Mouse (Mus musculus) cortical plate, adult 2 months (tissue): ENCODE measurements around the gene 6430531B16Rik. TPM values are rescaled to one million over a fixed set of nuclear protein-coding genes. Genes with fewer than 3 reads are reported as not detected.

Source experiments
- H3K27ac ChIP-seq: fragments of 200-500 bp; 2 replicates; pipeline ENCODE4 v1.5.1; 2012; ENCODE audit warnings: low read length, control low read depth, inconsistent platforms; ENCODE audit not compliant: insufficient read depth
- H3K4me1 ChIP-seq: fragments of 200-500 bp; 2 replicates; pipeline ENCODE4 v1.6.1; 2011; ENCODE audit warnings: low read length; ENCODE audit not compliant: control insufficient read depth, insufficient read depth
- H3K4me3 ChIP-seq: fragments of 200-500 bp; 2 replicates; pipeline ENCODE4 v1.5.1; 2011; ENCODE audit warnings: mild to moderate bottlenecking, low read length, control low read depth; ENCODE audit not compliant: insufficient read depth
- CTCF ChIP-seq: fragments of 200-500 bp; IDR thresholded peaks from 2 replicates; pipeline ENCODE4 v1.5.1; 2011; ENCODE audit warnings: mild to moderate bottlenecking, control low read depth, low read length; ENCODE audit not compliant: insufficient read depth; ENCODE audit errors: extremely low read depth
- POLR2A ChIP-seq: fragments of 200-500 bp; IDR thresholded peaks from 2 replicates; pipeline ENCODE4 v1.6.1; 2011; ENCODE audit warnings: mild to moderate bottlenecking, low read length, control low read depth; ENCODE audit not compliant: insufficient read depth; ENCODE audit errors: extremely low read depth
- polyA plus RNA-seq: library from polyadenylated mRNA; depleted of rRNA; stranded (reverse); fragments of >200 nt; gene quantifications from 2 replicates; pipeline ENCODE4 v1.2.3, GENCODE M21; 2012

The 6430531B16Rik gene
- polyA plus RNA-seq, 1 experiment: 1.3 TPM

DNA sequence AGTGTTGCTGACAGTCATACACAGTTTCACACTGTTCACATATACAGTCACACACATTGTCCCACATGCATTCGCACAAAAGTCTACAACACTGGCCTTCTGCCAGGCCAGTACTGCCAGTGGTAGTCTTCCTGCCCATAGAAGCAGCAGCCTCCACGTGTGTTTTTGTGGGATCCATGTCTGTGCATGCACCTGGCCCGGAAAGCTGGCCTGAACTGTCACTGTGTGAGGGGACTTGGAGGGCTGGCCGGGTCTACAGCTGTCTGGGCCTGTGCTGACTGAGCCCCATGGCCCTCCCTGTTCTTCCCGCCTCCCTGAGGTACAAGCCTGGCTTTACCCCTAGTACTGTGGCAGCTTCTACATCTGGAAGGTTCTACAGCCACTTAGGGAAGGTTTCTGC, 7.6 kb downstream of the 6430531B16Rik start:
- TF ChIP-seq POLR2A: no peak
- no peak for TF ChIP-seq CTCF
- Histone ChIP-seq H3K27ac (no peak overlapping the region), H3K4me1 (no peaks in the 10 kb centered on the region), H3K4me3 (no peak overlapping the region)

DNA sequence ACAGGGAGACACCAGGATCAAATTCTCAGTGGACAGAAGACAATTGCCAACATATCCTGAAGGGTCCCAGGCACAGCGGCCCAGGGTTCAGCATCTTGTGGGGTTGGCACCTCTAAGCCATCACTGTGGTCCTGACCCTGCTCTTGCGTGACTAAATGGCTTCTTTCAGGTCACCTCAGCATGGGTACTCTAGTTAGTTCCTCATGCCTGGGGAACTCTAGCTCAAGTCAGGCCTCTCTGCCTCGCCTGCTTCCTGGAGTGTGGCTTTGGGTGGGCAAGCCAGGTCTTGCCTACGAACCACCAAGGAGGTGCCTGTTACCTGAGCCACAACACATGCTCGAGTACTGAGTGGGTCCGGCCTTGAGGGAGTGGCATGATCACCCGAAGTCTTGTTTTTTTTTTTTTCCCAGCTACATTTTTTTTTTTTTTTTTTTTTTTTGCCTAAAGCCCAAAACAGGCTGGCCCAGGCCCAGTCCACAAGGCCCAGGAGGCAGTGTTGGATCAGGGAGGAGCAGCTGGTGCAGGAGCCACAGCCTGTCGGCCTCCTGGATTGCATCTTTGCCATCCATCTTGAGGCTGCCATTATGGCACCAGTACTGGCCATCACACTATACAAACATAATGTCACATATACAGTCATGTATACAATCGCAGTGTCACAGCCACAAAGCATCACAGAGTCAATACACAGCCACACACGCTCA, 8.2 kb downstream of the 6430531B16Rik start:
- TF ChIP-seq CTCF: no peak
- TF ChIP-seq POLR2A: no peak

DNA sequence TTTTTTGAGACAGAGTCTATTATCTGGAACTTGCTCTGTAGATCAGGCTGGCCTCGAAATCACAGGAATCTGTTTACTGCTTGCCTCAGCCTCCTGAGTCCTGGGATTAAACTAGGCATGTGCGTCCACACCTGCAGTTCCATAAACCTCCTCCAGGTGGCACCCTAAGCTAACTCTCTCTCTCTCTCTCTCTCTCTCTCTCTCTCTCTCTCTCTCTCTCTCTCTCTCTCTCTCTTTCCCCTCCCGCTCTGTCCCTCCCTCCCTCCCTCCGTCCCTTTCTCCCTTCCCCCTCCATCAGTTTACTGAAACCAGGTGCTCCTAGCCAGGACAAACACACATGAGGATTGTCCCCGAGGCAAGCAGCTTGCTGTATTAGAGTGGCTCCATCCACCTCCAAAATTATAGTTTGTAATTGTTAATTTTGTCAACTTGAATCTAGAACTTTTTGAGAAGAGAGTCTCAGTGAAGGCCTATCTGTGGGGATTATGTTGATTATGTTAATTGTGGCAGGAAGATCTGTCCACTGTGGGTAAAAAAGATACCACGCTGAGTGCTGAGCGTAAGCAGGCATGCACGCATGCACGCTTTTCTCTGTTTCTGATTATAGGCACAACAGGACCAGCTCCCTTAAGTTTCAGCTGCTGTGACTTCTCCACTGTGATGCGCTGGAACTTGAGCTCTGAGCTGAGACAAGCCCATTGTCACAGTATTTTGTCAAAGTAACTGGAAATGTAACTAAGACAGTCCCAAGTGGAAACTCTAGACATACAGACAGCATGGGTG, 9.0 kb downstream of the 6430531B16Rik start:
- H3K4me3 ChIP-seq: no peak overlapping the region
- H3K4me1 ChIP-seq: no peaks in the 10 kb centered on the region
- H3K27ac ChIP-seq: no peak overlapping the region
- TF ChIP-seq CTCF: peak; percentile 82
- no peak for TF ChIP-seq POLR2A

More for the DNA sequence above, 8.2 kb downstream of the 6430531B16Rik start:
- Histone ChIP-seq H3K27ac (no peak overlapping the region), H3K4me3 (no peak overlapping the region), H3K4me1 (no peaks in the 10 kb centered on the region)

DNA sequence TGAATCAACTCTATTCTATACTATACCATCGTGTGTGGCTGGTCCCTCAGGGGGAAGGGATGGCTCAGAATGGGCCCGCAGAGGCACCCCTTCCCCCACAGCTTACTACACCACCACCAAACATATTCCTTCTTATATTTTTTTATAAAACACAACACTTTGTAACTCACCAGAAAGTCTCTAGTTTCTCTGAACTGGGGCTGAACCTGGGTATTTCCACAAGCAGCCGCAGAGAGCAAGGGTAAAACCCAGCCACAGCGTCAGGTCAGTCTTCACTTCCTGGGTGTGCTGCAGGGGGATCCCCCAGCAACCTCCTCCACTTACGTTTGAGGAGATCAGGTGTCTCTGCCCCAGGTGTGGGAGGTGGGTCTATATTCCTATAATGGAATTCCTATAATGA, 10.1 kb downstream of the 6430531B16Rik start:
- no peak overlapping the region for H3K27ac ChIP-seq
- TF ChIP-seq CTCF: no peak
- TF ChIP-seq POLR2A: no peak

DNA sequence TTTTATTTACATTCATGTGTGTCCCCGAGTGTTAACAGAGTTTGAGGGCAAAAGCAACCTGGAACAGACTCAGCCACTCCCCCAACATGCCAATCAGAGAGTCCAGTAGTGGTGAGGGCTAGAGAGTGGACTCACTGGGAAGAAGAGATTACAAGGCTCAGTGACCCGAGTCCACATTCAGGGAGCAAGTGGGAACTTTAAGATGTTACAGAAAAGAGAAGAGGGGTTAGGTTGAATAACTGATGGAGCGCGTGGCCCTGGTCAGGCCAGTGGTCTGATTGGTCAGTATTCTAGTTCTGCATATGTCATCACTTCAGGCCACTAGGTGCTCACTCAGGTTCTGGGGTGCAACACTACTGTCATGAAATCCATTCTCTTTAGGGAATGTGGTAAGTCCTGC, 11.4 kb downstream of the 6430531B16Rik start:
- H3K4me1 ChIP-seq: no peaks in the 10 kb centered on the region
- no peak overlapping the region for H3K4me3 ChIP-seq
- TF ChIP-seq POLR2A (no peak), CTCF (no peak)
- no peak overlapping the region for H3K27ac ChIP-seq

More for the DNA sequence above, 10.1 kb downstream of the 6430531B16Rik start:
- no peaks in the 10 kb centered on the region for H3K4me1 ChIP-seq
- H3K4me3 ChIP-seq: no peak overlapping the region

DNA sequence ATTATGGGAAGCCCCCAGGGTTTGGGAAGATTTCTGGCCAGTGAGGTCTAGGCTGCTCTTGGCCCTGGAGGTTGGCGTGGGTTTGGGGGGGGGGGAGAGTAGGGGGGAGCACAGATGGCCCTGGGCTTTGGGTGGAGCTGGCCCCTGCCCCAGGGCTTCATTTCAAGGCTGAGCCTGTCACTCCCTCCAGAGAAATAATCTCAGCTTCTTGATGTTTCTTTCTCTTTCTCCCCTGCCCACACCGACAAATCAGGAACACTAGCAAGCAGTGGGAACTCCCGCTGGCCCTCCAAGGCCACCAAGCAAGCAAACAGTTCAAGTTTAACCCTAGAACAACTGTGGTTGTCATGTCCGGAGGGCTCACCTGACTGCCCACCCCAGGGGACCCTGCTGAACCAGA, 14.7 kb downstream of the 6430531B16Rik start:
- H3K4me1 ChIP-seq: no peaks in the 10 kb centered on the region
- TF ChIP-seq CTCF (no peak), POLR2A (no peak)

DNA sequence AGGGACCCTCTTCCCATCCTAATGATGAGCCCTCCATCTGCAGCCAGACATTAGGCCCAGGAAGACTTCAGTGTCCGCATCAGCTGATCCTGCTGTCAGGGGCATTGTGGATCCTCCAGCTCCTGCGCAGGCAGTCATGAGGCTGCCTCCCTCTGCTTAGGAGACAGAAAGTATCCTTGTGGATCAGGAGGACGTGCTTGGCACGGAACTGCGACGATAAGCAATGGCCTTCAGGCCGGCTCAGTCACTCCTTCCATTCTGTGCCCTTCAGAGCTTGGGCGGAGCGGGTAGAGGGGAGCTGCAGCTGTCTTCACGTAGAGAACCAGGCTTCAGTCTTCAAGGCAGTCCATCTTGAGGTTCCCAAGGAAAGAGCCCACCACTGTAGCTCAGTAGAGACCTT, 17.4 kb downstream of the 6430531B16Rik start:
- TF ChIP-seq CTCF: no peak
- TF ChIP-seq POLR2A: no peak
- Histone ChIP-seq H3K4me3 (no peak overlapping the region), H3K27ac (no peak overlapping the region), H3K4me1 (no peaks in the 10 kb centered on the region)

More for the DNA sequence above, 14.7 kb downstream of the 6430531B16Rik start:
- no peak overlapping the region for H3K27ac ChIP-seq
- H3K4me3 ChIP-seq: no peak overlapping the region

DNA sequence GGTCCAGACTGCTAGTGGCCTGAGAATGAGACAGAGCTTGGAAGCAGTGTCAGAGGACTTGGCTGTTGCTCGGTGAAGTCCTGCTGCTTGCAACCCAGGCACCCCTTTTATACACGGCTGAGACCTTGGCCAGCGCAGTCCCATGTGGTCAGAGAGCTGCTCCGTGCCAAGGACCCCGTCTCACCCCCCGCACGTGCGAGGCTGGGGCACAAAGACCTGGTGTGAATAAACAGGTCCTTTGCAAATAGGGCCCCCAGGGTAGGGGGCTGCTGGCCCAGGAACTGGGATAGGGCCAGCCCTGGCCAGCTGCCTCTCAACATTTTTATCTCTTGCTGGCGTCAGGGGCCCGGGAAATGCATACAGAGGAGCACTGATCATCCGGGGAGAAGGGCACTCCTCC, 20.6 kb downstream of the 6430531B16Rik start:
- no peak overlapping the region for H3K27ac ChIP-seq
- no peak overlapping the region for H3K4me3 ChIP-seq
- no peaks in the 10 kb centered on the region for H3K4me1 ChIP-seq
- TF ChIP-seq POLR2A (no peak), CTCF (no peak)

- TF ChIP-seq CTCF (no peak), POLR2A (no peak)
- Histone ChIP-seq H3K27ac (no peak overlapping the region), H3K4me3 (no peak overlapping the region), H3K4me1 (no peaks in the 10 kb centered on the region)
Measured at GRCm38 (mm10) chr7:139957437-139957836, 21.1 kb downstream of the 6430531B16Rik start.

- TF ChIP-seq POLR2A (no peak), CTCF (no peak)
- Histone ChIP-seq H3K27ac (no peak overlapping the region), H3K4me1 (no peaks in the 10 kb centered on the region), H3K4me3 (no peak overlapping the region)
Measured at GRCm38 (mm10) chr7:139956658-139957057, 21.9 kb downstream of the 6430531B16Rik start.
